Mouse (Mus musculus): ENCODE measurements around the gene Prkar2b.

Gene Prkar2b

GRCm38 (mm10) chr12:32061090-32061930 is at the start of gene Prkar2b:
Prkar2b (minus strand) TSS chr12:32061296.
- DNase-seq (ENCODE audit: low read depth): peak; percentile 41

DNA sequence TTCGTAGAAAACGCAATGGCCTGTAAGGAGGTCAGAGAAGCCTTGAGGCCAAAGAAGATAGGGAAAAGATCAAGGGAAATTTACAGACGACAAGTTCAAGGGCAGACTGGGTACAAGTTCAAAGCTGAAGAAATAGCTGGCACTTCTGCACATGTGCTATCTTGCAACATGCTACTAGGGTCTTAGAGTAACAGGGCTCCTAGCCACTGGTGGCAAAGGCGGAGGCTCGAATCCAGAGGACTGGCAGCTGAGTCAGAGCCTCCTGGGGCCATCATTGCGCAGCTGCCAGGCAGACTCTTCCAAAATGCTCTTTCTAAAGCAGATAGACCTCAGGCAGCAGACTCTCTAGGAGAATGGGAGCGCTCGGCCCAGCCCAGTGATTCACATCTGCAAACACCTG is 48.1 kb upstream of the Prkar2b start:
- no peak for DNase-seq (ENCODE audit: low read depth)

DNA sequence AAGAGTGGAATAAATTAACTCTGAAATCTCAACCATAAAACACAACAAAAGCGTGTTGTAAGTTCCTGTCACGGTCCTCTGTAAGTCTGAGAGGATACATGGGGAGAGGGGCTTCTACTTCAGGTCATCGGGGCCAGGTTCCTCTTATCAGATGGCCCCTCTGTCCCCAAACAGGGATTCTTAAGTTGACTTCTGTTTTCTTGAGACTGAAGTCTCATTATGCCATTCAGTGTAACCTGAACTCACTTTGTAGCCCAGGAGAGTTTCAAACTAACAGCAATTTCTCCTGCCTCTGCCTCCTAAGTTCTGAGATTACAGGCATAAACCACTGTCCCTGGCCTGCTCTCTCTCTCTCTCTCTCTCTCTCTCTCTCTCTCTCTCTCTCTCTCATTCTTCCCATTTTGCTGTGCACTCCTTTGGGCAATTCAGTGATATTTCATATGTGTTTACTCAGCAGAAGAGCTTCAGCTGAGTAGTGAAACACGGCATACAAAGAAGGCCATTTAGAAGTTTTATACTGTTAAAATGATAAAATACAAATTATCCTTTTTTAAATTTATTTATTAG is 43.9 kb upstream of the Prkar2b start:
- no peak for DNase-seq (ENCODE audit: low read depth)

DNA sequence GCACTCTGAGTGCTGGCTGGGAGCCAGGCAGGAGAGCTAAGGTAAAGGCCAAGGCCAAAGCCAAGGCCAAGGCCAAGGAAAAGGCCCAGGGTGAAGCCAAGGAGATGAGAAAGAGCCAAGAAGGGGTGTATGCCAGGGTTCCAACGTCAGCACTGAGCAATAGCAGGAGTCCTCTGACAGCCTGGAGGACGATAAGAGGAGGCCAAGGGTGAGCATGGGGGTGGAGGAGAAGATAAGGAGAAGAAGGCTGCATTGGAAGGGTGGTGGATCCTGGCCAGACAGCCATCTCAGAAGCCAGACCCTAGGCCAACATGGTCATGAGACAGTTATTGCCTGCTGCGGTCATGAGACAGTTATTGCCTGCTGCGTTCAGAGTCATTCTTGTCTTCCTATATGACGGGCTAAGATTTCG is 43.4 kb upstream of the Prkar2b start:
- no peak for DNase-seq (ENCODE audit: low read depth)

DNA sequence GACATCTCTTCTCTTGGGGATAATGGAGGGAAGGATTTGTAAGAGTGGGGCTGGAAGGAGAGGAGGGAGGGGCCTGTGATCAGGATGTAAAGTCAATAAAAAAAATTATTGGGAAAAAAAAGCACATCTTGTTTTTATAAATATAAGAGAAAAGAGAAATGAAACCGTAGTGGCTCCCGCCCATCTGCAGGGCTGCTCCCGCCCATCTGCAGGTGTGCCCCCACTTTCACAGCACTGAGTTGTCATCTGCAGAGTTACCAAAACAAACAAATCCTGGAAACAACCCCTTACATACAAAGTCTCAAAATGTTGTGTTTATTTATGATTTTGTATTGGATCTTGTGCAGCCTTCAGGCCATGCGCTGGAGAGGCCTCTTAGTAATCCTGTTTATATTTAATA is 40.2 kb upstream of the Prkar2b start:
- DNase-seq (ENCODE audit: low read depth): no peak

GRCm38 (mm10) chr12:32099686-32100206 is 38.6 kb upstream of the Prkar2b start:
- peak; percentile 29 for DNase-seq (ENCODE audit: low read depth)

DNA sequence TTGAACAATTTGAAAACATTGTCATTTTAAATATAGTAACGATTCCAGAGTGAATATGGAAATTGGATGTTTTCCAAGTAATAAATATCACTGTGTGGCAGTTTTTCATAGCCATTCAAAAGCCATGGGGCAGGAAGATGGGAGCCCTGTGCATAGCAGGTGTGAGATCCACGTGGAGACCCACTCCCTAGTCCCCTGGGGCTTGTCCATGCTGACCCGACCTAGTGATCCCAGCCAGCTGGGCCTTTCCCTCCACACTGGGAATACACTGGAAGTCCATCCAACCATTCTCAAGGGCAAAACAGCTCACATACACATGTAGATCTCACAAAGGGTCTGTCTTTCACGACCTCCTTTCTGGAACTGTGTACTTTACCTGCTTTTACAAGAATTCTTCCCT is 37.5 kb upstream of the Prkar2b start:
- no peak for DNase-seq (ENCODE audit: low read depth)

- DNase-seq (ENCODE audit: low read depth): no peak
These were observed 36.0 kb upstream of the Prkar2b start for GRCm38 (mm10) chr12:32097107-32097506.

DNA sequence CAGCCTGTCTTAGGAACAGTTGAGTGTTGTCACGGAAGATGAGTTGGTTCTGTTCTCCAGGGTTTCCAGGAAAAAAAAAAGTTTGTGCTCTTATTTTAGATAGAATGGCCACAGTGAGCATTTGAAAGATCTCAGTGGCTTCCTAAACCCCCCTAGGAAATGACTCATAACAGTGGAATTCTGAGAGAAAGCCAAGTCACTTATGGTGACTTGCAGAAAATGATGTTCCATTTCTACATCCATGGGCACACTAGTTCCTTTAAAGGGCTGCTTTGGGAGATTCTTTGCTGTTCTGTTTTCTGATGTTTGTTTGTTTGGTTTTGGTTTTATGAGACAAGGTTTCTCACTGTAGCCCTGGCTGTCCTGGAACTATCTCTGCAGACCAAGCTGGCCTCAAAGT is 34.1 kb upstream of the Prkar2b start:
- DNase-seq (ENCODE audit: low read depth): no peak

GRCm38 (mm10) chr12:32092452-32092851 is 31.4 kb upstream of the Prkar2b start:
- no peak for DNase-seq (ENCODE audit: low read depth)

DNA sequence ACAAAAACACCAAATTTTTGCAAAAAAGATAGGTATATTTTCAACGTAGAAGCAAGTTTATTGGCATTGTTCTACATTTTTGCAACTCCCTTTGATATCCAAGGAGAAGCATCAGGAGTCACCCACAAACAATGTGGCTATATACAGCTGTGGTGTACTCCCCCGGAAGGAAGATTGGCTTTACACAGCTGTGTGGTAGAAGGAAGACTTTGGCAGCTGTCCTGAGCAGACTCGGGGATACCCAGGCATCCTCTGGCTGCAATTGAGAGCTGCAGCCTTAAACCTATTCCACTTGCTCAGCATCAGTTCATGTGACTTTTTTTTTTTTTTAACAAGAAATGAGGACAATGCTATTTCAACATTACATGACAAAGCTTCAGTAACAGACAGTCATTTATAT is 27.5 kb upstream of the Prkar2b start:
- no peak for DNase-seq (ENCODE audit: low read depth)

GRCm38 (mm10) chr12:32087339-32087738 is 26.2 kb upstream of the Prkar2b start:
- no peak for DNase-seq (ENCODE audit: low read depth)

DNA sequence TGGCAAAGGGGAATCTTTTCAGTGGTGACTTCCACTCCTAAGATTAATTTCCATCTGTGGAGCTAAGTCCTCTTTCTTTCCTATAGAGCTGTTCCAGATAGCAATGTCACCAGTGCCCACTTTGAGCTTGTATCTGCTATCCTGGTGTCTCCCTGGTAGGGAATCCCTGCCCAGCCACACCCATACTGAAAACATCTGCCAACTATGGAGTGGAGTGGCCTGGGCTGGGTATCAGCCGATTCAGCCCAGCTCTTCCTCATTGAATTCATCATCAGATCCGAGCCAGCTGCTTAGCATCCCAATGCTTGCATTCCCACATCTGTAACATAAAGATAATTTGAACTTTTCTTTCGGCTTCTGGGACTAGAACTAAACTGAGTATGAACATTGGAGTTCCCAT is 25.8 kb upstream of the Prkar2b start:
- no peak for DNase-seq (ENCODE audit: low read depth)

DNA sequence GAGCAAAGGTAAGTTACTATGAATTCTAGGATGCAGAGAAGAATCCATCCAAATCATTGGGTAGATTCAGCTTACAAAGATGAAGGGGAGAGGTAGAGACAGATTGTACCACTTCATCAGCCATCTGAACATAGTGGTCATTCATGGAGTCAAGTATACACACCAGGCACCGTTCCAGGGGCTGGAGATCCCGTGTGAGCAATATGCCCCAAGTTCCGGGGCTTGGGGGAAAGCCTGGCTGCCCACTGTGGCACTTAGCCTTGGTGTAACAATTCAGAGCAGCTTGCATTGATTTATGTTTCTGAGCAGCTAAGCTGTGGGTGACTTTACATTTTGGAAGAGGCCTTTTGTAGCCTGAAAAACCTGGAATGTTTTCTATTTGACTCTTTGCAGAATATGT is 24.8 kb upstream of the Prkar2b start:
- DNase-seq (ENCODE audit: low read depth): no peak

- DNase-seq (ENCODE audit: low read depth): no peak
These were observed 24.1 kb upstream of the Prkar2b start for GRCm38 (mm10) chr12:32085189-32085588.

DNA sequence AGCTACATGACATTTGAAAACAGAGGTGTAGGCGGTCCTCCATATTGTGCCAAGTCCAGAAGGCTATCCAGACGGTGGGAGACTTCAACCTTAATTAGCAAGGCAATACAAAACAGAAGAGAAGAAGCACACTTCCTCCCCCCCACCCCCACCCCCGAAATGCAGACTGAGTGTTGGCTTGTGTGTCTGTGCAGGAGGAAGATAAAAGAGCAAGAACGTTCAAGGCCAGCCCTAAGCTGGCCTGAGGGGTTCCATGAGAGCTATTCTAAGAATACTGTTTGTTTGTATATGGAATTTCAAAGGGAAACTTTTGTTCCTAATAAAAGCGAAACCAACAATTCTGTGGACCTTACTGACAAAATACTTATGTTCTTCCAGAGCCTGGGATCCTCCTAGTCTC is 23.5 kb upstream of the Prkar2b start:
- no peak for DNase-seq (ENCODE audit: low read depth)

DNA sequence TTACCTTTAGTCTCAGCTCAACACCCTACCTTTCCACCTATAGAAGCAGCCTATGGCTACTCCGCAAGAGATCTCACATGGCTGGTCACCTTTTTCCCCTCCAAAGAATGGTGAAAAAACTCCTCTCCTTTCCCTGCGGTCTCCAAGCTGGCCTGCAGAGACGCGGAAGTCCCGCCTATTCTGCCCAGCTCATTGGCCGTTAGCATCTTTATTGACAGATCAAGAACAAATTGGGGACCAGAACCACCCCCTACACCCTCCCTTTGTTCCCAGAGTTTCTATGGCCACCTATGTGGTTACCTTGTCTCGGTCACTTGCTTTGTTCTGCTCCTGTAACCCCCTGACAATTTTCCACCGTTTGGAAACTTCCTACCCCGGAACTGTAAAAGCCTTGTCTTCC is 19.6 kb upstream of the Prkar2b start:
- DNase-seq (ENCODE audit: low read depth): no peak

DNA sequence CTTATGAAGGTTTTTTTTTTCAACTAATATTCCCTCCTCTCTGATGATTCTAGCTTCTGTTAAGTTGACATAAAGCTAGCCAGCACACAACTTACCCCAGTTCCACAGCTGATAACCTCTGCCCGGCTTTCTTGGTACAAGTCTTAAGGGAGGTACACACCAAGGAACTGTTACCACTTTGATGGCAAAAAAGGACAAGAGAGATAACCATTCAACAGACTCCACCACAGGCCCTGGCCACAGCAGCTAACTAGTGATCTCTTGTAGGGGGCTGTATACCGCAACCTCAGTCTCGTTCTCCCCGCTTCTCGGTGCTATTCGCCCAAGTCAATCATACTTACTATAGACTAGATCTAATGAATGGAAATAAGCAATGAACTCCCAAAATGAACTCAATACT is 16.3 kb upstream of the Prkar2b start:
- no peak for DNase-seq (ENCODE audit: low read depth)

GRCm38 (mm10) chr12:32075831-32076715 is 15.0 kb upstream of the Prkar2b start:
- DNase-seq (ENCODE audit: low read depth): no peak

GRCm38 (mm10) chr12:32074271-32074670 is 13.2 kb upstream of the Prkar2b start:
- no peak for DNase-seq (ENCODE audit: low read depth)

DNA sequence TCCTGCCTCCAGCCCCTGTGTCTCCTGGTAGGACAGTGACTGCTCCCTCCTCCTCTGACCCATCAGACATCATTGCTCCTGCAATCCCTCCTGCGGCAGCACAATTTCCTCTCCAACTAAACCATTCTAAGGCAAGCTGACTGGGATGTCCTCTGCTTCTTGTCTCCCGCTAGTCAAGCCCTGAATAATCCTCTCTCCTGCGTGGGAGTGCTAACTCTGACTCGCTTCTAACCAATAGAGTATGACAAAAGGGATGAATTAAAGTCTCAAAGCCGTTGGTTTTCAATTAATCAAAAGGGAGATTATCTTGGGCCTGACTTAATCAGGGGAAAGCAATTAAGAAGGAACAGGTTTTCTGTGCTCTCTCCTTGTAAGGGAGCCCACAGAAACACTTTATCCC is 4.9 kb upstream of the Prkar2b start:
- no peak for DNase-seq (ENCODE audit: low read depth)

DNA sequence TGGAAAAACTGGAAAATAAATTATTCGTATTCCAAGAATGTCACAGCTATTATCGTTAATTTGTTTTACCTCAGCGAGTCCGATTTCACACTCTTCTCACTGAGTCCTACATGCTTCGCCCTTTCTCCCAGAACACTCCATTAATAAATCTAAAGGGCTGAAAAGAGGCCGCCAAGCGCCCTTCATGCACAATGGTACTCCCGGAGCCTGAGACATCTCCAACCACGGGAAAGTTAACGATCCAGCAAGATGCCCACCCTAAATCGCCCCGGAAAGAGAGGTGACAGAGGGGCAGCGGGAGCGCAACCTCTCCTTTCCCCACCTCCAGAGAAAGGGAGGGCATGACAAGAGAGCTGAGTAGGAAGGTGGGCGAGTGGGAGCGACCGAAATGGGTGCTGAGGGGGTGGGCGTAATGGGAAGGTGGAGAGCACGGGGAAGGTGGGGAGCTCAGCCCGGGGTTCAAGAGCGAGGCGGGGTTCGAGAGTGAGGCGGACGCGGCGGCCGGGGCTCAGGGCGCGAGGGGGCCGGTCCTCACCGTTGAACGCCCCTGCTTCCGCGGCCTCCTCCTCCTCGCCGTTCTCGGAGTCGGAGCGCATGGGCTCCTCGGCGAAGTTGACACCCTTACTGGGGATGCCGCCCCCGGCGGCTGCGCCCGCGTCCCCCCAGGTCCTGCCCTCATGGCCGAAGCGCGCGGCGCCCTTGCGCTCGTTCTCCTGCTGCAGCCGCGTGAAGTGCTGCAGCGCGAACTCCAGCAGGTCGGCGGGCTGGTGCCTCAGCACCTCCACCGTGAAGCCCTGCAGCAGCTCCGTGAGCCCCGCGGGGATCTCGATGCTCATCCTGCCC is 628 bp downstream of the Prkar2b start:
- no peak for DNase-seq (ENCODE audit: low read depth)

Measured in fibroblast of lung, adult 2 months (primary cell).